Mouse (Mus musculus) right cerebral cortex, postnatal 14 days (tissue): ENCODE data around the gene Igsf23.
"Not testable (repeated sequence)": the region's sequence is repeated elsewhere in the genome, so short reads cannot be mapped to it uniquely, and the experiment has no call there.

Experiments
- DNase-seq: peaks from one replicate; pipeline ENCODE4 v3.0.0; 2022

The Igsf23 gene

DNA sequence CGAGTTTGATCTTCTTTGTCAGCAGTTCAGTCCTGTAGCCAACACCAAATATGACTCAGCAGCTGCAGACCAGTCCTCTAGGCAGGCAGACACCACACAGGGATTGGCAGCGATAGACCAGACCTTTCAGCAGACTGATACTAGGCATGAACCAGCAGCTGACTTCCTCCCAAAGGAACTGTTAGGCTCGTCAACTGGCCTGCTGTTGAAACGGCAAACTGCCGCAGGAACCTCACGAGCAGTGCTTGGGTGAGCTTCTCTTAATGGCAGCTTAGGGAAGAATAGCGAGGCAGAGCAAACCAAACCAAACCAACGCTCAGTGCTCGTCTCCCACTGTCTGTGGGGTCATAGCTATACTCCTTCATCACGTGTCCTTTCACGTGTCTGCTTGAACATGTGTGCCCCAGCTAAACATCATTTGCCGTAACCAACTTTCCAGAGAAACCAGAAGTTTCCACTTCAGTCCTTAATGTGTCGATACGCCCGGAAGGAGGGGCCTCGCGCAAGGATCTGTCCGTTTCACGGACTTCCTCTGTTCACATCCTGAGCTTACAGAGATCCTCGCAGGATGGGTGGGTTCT, 15.3 kb downstream of the Igsf23 start:
- DNase-seq = no peak

DNA sequence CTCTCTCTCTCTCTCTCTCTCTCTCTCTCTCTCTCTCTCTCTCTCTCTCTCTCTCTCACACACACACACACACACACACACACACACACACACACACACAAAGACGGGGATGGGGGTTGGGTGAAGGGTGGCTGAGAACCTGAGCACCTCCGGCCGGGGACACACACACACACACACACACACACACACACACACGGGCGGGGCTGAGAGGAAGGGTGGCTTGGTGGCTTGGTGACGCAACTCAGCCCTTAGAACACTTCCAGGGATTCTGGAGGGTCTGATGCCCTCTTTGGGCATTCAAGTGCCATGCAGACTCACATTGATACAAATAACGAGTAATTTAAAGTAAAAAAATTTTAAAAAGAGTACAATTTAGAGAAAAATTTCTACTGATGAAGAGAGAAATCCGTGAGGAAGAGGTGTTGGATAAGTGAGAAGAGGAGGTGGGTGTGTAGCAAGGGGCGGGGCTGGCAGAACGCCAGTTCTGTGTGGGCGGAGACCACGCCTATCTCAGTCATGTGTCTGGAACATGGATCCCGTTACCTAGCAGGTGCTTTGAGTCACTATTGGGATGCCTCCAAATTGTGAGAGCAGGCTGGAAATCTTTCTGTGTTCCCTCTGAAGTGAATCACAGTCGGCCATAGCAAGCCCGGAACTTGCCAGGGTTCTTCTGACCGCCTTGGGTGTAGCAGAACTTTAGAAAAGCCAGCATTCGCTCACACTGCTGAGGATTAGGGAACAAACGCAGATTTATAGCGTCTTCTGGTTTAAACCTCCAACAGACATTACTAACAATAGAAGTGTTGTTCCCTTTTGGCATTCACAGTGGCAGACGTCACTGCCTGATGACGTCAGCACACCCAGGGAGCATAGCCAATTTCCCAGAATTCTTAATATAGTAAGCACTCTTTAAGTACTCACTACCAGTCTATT, 17.4 kb downstream of the Igsf23 start:
- peak; percentile 79 for DNase-seq

DNA sequence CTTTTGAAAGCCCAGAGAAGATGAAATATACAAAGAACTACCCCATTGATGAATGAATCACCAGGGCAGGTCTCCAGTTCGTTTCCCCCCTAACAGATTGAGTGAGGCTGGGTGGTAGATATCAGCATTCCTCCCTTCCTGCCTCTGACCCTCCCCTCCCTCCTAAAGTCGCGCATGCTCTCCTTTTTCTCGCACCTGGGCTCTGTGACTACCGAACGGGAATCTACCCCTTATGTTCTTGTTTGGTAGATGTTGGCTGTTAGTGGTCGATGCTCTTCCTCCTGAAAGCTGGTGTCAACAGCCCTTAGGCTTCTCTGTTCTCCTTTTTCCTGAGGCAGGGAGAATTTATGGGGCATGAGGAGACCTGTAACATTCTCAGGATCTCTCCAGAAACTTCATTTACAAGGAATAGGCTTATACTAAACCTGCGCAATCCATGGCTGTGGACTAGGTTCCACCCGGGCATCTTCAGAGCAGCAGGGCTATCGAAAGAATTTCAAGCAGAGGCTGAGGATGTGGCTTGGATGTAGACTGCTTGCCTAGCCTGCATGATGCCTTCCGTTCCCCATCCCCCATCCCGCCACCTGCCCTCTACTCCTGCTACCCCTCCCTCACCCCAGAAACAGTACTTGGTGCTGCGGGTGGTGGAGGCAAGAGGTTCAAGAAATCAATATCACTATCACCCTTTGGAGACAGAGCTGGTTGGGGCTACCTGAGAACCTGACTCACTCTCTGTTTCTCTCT, 18.3 kb downstream of the Igsf23 start:
- DNase-seq = no peak

DNA sequence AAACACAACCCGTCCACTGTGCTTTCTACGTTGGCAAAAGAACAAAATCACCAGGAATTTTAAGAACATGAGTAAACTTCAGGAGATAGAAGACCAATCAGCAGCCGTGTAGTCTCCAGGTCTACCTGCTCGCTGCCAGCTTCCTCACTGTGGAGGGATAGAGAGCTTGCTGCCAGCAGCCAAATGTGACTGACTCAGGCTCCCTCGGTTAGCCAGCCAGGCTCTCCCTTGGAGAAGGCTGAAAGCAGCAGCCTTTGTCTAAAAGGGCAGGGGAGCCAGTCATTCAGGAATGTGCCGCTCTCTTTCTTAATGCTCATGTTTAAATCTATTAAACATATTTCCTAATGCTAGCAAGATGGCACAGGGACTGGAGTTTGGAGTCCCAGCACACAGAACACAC, 20.1 kb downstream of the Igsf23 start:
- DNase-seq = not testable (repeated sequence)

DNA sequence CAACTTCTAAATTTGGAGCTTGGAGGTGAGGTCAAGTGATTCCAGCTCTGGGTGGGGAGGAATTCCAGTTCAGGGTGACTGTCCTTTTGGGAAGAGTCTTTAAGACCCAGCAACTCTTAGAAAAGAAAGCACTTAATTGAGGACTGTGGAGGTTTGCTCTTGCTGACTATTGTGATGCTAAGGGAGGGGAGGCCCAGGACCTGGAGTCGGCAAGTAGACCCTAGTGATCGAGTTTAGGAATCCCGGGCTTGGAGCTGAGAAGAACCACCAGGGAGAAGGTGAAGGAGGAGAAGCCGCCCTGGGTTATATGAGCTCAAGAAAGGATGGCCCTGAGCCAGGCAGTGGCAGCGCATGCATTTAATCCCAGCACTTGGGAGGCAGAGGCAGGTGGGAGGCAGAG, 22.1 kb downstream of the Igsf23 start:
- no peak for DNase-seq

DNA sequence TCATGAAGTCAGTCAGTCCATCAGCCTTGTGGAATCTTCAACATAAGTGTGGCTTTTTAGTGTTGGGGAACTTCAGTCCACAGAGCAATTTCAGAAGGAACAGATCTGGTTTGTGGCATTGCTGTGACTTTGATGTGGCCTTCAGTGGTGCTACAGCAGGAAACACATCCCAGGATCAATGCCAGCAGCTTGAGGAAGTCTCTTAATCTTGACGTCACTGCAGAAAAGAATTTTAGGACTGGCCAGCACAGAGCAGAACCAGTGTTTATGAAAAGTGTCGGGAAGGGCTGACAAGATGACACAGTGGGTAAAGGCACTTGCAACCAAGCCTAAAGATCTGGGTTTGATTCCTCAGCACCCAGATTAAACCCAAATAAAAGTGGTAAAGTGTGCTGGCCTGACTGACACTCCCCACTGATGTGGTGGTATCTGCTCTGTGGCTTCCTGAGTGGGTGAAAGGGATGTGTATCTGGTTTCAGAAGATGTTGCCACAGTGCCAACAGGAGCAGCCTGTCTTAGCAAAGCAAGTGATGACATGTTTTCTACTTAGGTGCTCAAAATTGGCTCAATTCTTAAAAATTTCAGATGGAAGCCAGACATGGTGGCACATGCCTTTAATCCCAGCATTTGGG, 23.6 kb downstream of the Igsf23 start:
- no peak for DNase-seq

DNA sequence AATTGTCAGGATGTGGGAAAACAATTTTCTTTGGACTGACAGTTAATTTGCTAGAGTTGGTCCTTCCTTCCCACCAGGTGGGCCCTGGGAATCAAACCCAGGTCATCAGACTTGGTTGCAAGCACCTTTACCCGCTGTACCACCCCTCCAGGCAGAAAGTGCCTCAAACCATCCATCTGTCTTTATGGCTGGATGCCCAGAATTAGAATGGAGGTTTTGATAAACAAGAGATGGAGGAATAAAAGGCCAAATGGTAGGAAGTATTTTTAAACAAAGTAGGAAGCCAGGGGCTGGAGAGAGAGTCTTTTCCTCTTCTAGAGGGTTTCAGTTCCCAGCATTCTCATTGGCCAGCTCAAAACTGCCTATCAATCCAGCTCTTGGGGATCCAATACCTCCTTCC, 25.2 kb downstream of the Igsf23 start:
- DNase-seq = no peak

DNA sequence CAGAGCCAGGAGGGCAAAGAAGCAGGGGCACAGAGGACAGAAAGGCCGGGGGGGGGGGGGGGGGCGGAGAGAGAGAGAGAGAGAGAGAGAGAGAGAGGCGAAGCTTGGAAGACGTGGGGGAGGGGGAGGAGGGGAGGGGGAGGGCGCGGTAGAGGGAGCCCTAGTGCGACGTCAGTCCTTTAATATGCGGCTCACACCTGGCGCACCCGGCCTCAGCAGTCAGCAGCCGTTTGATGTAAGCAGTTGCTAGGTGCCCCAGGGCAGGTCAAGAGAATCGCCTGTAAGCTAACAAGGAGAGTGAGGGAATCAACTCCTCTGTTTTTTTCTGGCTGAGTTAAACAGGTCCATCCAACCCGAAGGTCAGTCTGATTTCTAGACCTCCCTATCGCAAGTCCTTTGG, 26.8 kb downstream of the Igsf23 start:
- no peak for DNase-seq

DNA sequence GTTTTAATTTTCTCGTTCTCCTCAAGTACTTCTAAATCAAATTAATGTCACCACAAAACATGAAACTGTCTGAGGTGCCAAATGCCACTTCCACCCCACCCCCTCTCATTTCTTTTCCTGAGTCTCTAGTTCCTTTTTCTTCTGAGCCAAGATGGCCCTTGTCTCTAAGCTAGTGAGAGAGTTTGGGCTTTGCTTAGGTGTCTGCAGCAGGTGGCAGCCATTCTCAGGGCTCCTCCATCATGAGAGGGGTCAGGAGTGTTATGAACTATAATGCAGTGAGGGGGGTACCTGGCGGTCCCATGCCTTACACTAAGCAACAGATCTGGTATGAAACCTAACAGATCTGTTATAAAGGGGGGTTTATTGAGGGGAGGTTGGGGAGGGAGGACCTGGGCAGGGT, 27.2 kb downstream of the Igsf23 start:
- DNase-seq = no peak

DNA sequence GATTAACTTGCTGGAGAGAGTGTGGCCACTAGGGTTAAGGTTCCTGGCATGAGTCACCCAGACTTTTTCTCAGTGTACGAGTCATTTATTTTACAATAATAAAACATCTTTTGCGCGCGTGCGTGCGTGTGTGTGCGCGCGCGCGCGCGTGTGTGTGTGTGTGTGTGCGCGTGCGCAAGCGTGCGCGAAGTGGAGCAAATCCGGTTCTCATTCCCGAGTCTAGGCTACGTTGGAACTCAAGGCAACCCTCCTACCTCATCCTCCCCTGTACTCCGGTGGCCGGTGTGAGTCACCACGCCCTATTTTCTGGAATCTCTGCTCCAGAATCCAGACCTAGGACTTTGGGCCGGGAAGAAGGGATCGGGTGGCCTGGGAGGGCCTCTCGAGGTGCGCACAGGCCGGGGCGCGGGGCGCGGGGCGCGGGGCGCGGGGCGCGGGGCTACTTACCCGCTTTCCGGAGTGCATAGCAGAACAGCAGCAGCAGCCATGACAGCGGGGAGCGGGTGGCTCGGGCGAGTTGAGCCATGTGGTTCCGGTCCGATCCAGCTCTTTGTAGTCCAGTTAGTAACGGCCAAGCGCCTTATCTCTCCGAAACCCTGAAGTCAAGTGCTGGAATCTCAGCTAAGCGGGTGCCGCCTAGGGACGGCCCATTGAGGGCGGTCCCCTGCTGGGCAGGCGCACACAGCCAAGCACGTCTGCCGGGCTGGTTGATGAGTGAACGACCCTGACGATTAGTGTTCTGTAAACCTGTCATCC, 29.9 kb downstream of the Igsf23 start, which contains the start of gene Pvr:
Gene Pvr (minus strand): TSS at position 655 of the 756 bp plus-strand sequence.
- peak; percentile 70 for DNase-seq

DNA sequence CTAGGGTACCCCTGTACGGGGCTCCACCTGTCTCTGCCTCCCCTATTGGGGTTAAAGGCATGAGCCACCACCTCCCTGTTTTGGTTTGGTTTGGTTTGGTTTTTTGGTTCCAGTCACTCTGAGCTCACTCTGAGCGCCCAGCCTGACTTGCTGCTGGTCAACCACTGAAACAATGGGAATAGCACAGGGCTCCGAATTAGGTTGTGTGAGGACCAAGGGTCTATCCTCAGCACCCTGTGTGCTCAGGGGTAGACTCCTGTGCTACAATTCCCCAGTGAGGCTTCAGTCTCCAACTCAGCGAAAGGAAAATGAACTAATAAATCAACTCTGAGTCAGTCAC, 30.4 kb downstream of the Igsf23 start:
- no peak for DNase-seq

DNA sequence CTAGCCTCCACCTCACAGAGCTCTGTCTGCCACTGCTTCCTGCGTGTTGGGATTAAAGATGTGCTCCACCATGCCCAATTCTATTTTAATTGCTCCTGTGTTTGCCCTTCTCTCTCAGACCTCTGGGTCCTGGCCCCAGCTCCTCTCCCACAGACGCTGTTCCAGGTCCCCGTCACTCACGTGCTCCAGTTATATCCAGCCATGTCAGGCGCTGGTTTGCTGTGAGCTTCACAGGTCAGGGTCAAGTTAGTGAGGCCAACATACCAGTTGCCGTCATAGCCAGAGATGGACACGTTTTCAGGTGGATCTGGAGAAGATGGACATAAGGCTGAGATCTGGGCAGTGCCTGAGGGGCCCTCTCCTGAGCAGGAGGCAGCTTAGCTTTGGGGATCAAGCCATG, 36.0 kb downstream of the Igsf23 start:
- no peak for DNase-seq

DNA sequence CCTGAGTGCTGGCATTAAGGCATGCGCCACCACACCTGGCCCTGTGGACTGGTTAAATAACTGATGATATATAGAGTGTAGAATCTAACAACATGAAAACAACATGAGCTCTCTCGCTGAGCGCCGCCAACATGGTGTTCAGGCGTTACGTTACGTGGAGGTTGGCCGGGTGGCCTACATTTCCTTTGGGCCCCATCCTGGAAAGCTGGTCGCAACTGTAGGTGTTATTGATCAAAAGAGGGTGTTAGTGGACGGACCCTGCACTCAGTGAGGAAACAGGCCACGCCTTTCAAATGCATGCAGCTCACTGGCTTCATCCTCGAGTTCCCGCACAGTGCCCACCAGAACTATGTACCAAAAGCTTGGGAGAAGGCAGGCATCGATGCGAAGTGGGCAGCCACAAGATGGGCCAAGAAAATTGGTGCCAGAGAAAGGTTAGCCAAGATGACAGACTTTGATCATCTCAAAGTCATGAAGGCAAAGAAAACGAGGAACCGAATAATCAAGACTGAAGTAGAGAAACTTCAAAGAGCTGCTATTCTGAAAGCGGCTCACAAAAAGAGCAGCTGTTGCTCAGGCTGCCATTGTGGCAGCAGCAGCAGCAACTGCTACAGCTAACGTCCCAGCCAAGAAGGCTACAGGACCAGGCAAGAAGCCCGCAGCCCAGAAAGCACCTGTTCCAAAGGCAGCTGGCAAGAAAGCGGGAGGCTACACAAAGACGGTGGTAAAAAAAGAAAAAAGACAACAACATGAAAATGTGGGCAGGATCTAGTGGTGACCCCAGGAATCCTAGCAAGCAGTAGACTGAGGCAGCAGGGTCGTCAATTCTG, 38.6 kb downstream of the Igsf23 start:
- DNase-seq = no peak

DNA sequence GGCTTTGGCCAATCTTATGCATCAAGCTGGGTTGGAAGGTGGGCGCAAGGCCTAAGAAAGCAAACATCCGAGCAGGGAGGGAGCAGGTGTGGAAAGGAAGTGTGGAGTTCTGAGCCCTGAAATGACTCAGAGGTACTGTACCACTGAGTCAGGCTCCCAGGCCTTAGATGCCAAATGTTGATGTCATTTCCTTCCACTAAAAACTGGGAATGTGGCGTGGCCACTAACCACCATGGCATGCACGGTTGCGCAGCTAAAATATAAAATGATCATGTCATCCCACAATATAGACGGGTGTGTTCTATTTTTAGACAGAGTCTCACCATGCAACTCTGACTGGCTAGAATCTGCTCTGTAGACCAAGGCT, 39.3 kb downstream of the Igsf23 start:
- DNase-seq = no peak

DNA sequence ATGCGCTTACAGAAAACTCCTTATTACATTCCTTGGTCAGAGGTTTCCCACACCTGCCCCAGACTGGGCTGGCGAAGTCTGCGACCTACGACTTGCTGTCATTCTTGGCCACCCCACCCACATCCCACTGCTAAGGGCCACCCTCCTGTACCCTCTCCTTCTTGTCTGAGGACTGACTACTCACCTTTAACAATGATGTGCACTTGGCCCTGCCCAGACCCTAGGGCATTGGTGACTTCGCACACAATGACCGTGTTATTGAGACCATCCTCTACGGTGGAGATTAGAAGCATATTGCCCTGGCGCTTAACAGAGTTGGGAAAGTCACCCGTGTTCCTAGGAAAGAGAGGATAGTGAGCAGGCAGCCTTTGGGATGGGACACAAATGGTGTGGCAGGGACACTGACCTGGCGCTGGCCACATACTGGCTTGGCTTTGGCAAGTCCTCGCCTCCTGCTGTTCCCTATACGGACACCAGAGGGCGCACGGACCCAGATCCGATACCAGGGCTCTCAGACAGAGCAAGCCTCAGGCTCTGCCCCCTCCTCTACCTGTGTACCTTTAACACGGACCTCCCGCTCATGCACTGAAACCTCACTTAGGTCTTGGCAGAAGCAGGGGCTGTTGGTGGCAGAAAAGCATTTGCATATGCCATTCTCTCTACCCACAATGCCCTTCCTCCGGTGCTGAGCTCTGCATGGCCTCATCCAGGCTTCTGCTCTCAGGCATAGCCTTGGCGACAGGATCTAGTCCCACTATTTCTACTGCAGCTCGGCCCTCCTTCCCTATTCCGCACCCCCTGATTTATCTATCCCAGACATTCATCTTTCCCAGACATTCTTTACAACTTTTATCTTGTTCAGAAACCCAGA, 39.9 kb downstream of the Igsf23 start:
- peak; percentile 74 for DNase-seq

DNA sequence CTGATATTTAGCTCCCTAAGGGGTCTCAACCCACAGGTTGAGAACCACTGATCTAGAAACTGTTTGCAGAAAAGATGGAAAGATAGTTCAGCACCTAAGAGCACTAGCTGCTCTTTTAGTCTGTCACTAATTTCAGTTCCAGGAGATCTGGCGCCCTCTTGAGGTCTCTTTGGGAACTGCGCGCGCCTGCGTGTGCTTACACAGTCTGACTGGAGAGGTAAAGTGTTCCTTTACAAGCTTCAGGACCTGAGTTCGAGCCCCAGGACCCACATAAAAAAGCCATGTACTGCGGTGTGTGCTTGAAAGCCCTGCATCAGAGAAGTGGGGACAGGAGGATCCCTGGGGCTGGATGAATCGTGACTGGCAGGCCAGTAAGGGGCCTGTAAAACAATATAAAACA, 60.7 kb downstream of the Igsf23 start:
- peak; percentile 45 for DNase-seq

DNA sequence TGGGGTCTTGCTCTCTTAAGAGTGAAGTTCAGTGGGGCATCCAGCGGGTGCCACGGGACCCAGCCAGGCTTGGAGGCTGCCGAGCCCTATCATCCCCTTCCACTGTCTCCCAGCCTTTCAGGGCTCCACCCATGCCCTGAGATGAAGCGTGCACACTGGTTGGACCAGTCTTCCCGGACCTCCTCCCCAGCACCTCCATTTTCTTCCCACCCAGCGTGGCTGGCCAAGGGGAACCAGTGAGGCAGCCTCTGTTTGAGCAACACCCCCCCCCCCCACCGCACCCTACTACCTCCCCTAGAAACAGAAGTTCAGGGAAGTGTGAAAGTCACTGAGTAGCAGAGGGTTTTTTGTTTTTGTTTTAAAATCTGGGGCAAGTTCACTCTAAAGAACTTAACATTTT, 62.7 kb downstream of the Igsf23 start, which contains the start of gene Ceacam19:
Gene Ceacam19 (minus strand): TSS at position 117 of the 400 bp plus-strand sequence.
- no peak for DNase-seq
